Mouse (Mus musculus) hindbrain, postnatal 0 days (tissue): ENCODE measurements around the gene Chsy1. TPM values are rescaled to one million over a fixed set of nuclear protein-coding genes. Genes with fewer than 3 reads are reported as not detected.

ENCODE experiments used
- ATAC-seq: fragments of 200-750 bp; cut with Nextera tagmentation; 2 replicates; pipeline ENCODE4 v1.8.0; 2017; ENCODE audit warnings: mild to moderate bottlenecking, moderate TSS enrichment, moderate library complexity
- DNase-seq: peaks from one replicate; pipeline ENCODE4 v3.0.0-alpha.2; 2015; ENCODE audit warnings: low spot score
- H3K27ac ChIP-seq: fragments of 300-500 bp; sonication (generic); 2 replicates; pipeline ENCODE4 v1.5.1; 2014; ENCODE audit warnings: mild to moderate bottlenecking
- H3K27me3 ChIP-seq: fragments of 300-500 bp; sonication (generic); 2 replicates; pipeline ENCODE4 v1.6.1; 2014; ENCODE audit warnings: low read length, mixed read lengths; ENCODE audit not compliant: insufficient read depth
- H3K36me3 ChIP-seq: fragments of 300-500 bp; sonication (generic); 2 replicates; pipeline ENCODE4 v1.6.1; 2014; ENCODE audit warnings: low read length, mixed read lengths; ENCODE audit not compliant: insufficient read depth
- H3K4me1 ChIP-seq: fragments of 300-500 bp; sonication (generic); 2 replicates; pipeline ENCODE4 v1.6.1; 2014; ENCODE audit warnings: antibody characterized with exemption, low read length, mixed read lengths; ENCODE audit not compliant: insufficient read depth
- H3K4me2 ChIP-seq: fragments of 300-500 bp; sonication (generic); 2 replicates; pipeline ENCODE4 v1.6.1; 2014; ENCODE audit warnings: low read depth, mild to moderate bottlenecking, low read length, moderate library complexity, mixed read lengths
- H3K4me3 ChIP-seq: fragments of 300-500 bp; sonication (generic); 2 replicates; pipeline ENCODE4 v1.5.1; 2014; ENCODE audit warnings: low read length
- H3K9ac ChIP-seq: fragments of 300-500 bp; sonication (generic); replicated peaks from 2 replicates; pipeline ENCODE4 v1.6.1; 2014; ENCODE audit warnings: mild to moderate bottlenecking, low read length, moderate library complexity, mixed read lengths
- H3K9me3 ChIP-seq: fragments of 300-500 bp; sonication (generic); 2 replicates; pipeline ENCODE4 v1.6.1; 2016; ENCODE audit warnings: low read length, mixed read lengths
- CTCF ChIP-seq: IDR thresholded peaks from 2 replicates; pipeline ENCODE4 v1.5.1; 2016; ENCODE audit warnings: antibody characterized with exemption, control low read depth, low read depth
- WGBS: fragments of 180-500 bp; shearing (Covaris S2); extraction: QIAGEN DNeasy Blood & Tissue Kit; methylation state at CpG from one replicate; pipeline ENCODE4 v1.1.7; 2014; 5-methylcytosine and 5-hydroxymethylcytosine counted together
- polyA plus RNA-seq: library from polyadenylated mRNA; unstranded; fragments of >200 nt; fragmentation: Nextera tagmentation; extraction: Ambion mirVana; gene quantifications from 2 replicates; pipeline ENCODE4 v1.2.1, GENCODE M21; 2015
- total RNA-seq: library from RNA; depleted of rRNA; stranded (reverse); fragments of >200 nt; gene quantifications from 2 replicates; pipeline ENCODE4 v1.2.3, GENCODE M21; 2014; rRNA removed

Gene Chsy1
- total RNA-seq = 32.9 and 35.5 TPM in 2 replicates
- 7.9 and 8.4 TPM in 2 replicates for polyA plus RNA-seq

DNA sequence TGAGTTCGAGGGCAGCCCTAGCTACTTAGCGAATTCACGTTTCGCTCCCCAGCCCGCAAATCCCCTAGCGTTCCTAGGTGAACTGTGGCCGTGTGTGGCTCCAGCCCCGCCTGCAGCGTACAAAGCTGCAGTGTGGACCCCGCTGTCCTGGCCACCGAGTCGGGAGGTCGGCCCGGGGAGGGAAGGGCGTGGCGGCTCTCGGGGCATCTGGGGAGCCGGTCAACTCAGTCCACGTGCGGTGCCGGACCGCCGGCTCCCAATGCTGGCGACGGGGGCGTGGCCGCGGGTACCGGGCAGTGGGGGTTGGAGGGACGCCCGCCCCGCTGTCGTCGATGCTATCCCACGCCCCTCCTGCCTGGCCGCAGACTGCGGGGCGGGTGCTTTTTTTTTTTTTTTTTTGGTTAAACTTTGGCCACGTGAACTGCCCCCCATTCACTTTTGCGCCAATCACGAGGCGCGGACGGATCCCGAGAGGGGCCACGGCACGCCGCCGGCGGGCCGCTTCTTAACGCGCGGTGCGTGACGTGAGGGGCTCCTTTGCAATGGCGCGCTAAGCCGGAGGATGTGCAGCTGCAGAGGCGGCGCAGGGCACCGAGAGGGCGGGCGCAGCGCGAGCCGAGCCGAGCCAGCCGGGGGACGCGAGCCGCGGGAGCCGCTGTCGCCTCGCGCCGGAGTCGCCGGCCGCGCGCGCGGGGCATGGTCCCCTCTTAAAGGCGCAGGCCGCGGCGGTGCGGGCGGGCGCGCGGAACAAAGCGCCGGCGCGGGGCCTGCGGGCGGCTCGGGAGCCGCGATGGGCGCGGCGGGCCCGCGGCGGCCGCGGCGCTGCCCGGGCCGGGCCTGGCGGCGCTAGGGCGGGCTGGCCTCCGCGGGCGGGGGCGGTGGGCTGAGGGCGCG lies at the start of gene Chsy1:
Gene Chsy1 (plus strand): TSS at position 555 of the 894 bp plus-strand sequence.
- 2% methylated on average over 93 of the region's 123 CpGs for WGBS
- Histone ChIP-seq H3K4me3 (peak within 1 kb of the TSS; percentile 88), H3K4me1 (peaks cover 4% of the 10 kb centered on the region), H3K27me3 (no peaks in the 10 kb centered on the region; the same call in 1 of the 2 replicates), H3K27ac (peak within 1 kb of the TSS; percentile 91), H3K9ac (peak within 1 kb of the TSS; percentile 86), H3K9me3 (no peaks in the 10 kb centered on the region), H3K4me2 (peak within 1 kb of the TSS; percentile 96), H3K36me3 (no peaks in the 10 kb centered on the region)
- peak; percentile 93 for ATAC-seq
- TF ChIP-seq CTCF = no peak; the same call in 1 of the 2 replicates
- peak; percentile 96 for DNase-seq

DNA sequence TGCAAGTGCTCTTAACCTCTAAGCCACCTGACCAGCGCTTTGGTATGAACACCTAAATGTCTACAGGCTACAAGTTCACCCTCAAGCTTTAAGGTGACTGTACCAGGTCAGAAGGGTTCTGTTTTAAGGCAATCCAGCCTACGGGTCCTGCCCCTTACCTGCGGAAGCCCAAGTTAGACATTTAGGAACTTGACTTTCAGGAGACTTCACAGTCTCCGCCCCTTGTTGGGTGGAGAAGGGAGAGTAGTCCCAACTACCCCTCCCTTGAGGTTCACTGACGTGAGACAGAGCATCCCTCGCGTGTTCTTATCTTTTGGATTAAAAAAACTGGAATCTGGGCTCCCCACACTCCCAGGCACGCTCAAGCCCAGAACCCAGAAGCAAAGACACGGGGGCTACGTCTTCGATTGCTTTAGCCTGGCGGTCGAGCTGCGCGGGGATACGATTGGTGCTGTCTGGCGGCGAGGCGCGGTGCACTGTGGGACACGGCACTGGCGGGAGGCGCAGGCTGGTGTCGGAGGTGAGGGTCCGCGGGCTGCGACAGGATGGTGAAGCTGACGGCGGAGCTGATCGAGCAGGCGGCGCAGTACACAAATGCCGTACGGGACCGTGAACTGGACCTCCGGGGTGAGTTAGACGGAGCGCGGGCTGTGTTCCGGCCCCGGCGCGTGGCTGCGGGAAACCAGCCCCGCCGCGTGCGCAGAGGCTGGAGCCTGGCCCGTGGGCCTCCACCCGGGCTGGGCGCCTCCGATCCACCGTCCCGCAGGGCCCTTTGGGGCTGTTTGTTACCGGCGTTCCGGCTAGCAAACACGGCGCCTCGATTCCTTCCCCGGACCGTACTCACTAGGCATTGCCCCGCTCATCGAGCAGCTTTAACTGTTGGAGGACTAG lies 49.0 kb upstream of the Chsy1 start:
- H3K4me3 ChIP-seq = peak overlapping the region; percentile 80
- peak; percentile 36 for TF ChIP-seq CTCF
- under 1% methylated on average over 64 of the region's 64 CpGs for WGBS
- no peaks in the 10 kb centered on the region for H3K9me3 ChIP-seq
- H3K27me3 ChIP-seq = no peaks in the 10 kb centered on the region
- peak overlapping the region; percentile 96 for H3K4me2 ChIP-seq
- H3K36me3 ChIP-seq = peaks cover 17% of the 10 kb centered on the region; the same call in 1 of the 2 replicates
- ATAC-seq (peak; percentile 96), DNase-seq (peak; percentile 93)
- peak overlapping the region; percentile 61 for H3K27ac ChIP-seq
- H3K9ac ChIP-seq = peak overlapping the region; percentile 78
- peaks cover 12% of the 10 kb centered on the region for H3K4me1 ChIP-seq

DNA sequence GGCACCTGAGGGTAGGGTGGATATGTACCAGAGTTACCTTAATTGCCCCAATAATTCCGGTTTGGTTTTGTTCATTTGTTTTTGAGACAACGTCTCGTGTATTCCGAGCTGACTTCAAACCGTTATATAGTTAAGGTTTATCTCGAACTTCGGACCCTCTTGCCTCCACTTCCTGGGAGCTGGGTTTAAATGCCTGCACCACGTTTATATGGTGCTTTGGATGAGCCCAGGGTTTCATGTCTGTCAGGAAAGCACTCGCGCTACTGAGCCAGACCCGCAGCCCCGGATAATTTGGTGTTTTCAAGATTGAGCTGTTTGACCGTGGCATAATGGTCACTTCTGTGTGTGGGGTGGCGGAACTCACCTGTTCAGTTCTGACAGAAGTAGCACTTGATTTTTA lies 48.3 kb upstream of the Chsy1 start:
- Histone ChIP-seq H3K9me3 (no peaks in the 10 kb centered on the region), H3K4me3 (peak overlapping the region; percentile 80), H3K36me3 (peaks cover 23% of the 10 kb centered on the region; the same call in 1 of the 2 replicates), H3K4me1 (peaks cover 12% of the 10 kb centered on the region), H3K4me2 (peak overlapping the region; percentile 96), H3K27ac (no peak overlapping the region), H3K27me3 (no peaks in the 10 kb centered on the region), H3K9ac (peak overlapping the region; percentile 78)
- ATAC-seq = no peak
- no peak for TF ChIP-seq CTCF
- no peak for DNase-seq
- 2% methylated on average over 14 of the region's 14 CpGs for WGBS

- Histone ChIP-seq H3K27me3 (no peaks in the 10 kb centered on the region), H3K27ac (no peak overlapping the region), H3K9ac (no peak overlapping the region), H3K4me1 (no peaks in the 10 kb centered on the region; the same call in 1 of the 2 replicates), H3K9me3 (no peaks in the 10 kb centered on the region), H3K36me3 (peaks cover 42% of the 10 kb centered on the region), H3K4me3 (no peak overlapping the region), H3K4me2 (no peak overlapping the region)
- 59% methylated on average over 2 of the region's 2 CpGs for WGBS
- no peak for TF ChIP-seq CTCF
- DNase-seq = peak; percentile 34
- no peak for ATAC-seq
These were observed 32.9 kb upstream of the Chsy1 start for GRCm38 (mm10) chr7:66076411-66076810.

DNA sequence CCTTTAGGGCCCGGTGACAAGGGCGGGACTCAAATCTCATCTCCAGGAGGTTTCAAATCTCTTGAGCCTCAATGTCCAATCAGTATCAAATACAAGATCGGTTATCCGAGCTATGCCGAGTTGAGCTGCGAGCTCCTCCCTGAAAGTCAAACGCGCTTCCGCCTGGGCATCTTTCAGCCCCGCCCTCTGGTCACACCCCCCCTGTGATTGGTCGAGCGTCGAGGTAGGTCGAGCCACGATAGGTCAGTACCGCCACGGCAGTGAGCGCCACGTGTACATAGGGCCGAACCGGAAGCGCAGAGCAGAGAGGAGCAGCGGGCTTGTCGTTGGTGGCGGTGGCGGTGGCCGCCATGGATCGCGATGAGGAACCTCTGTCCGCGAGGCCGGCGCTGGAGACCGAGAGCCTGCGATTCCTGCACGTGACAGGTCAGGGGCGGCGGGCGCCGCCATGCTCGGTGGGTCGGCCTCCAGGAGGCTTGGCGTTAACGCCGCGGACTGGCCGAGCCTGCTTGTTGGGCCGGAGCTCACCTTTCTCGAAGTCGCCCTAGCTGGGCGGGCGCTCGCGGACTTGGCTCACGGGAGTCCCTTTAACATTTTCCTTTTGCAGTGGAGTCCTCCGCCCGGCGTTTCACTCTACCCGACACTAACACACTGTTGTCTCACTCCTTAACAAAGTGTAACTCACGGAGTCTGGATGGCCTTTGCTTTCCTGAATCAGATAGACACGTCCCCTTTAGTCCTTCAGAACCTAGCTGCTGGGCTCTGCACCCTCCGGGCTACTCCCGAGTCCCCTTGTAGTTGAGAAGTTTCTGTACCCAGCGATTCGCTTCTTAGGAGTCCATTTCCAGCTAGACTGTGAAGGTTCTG lies 29.7 kb upstream of the Chsy1 start, which contains the start of gene Selenos:
Gene Selenos (plus strand): TSS at position 286 of the 867 bp plus-strand sequence.
- no peaks in the 10 kb centered on the region for H3K27me3 ChIP-seq
- peak within 1 kb of the TSS; percentile 59 for H3K4me3 ChIP-seq
- H3K9me3 ChIP-seq = no peaks in the 10 kb centered on the region
- peak within 1 kb of the TSS; percentile 88 for H3K27ac ChIP-seq
- ATAC-seq (peak; percentile 100), DNase-seq (peak; percentile 98)
- H3K4me1 ChIP-seq = no peaks in the 10 kb centered on the region; the same call in 1 of the 2 replicates
- peaks cover 36% of the 10 kb centered on the region for H3K36me3 ChIP-seq
- under 1% methylated on average over 61 of the region's 65 CpGs for WGBS
- peak within 1 kb of the TSS; percentile 58 for H3K9ac ChIP-seq
- TF ChIP-seq CTCF = no peak
- H3K4me2 ChIP-seq = peak within 1 kb of the TSS; percentile 89
